Mouse (Mus musculus) midbrain, postnatal 0 days (tissue): Measurements from ENCODE around the gene Mrps7. TPM values are rescaled to one million over a fixed set of nuclear protein-coding genes. Genes with fewer than 3 reads are reported as not detected.

Experiments
- ATAC-seq: fragments of 200-750 bp; cut with Nextera tagmentation; 2 replicates; pipeline ENCODE4 v1.8.0; 2017; ENCODE audit warnings: moderate number of reproducible peaks, mild to moderate bottlenecking, moderate TSS enrichment, moderate library complexity; ENCODE audit not compliant: low FRiP score
- DNase-seq: peaks from one replicate; pipeline ENCODE4 v3.0.0-alpha.2; 2015; ENCODE audit warnings: low spot score
- H3K27ac ChIP-seq: fragments of 300-500 bp; sonication (generic); 2 replicates; pipeline ENCODE4 v1.5.1; 2014; ENCODE audit warnings: low read depth, mild to moderate bottlenecking, low read length, mixed read lengths
- H3K27me3 ChIP-seq: fragments of 300-500 bp; sonication (generic); 2 replicates; pipeline ENCODE4 v1.6.1; 2014; ENCODE audit warnings: low read length, control low read depth, mixed read lengths; ENCODE audit not compliant: insufficient read depth
- H3K36me3 ChIP-seq: fragments of 300-500 bp; sonication (generic); 2 replicates; pipeline ENCODE4 v1.6.1; 2014; ENCODE audit warnings: low read length, control low read depth, mixed read lengths; ENCODE audit not compliant: insufficient read depth
- H3K4me1 ChIP-seq: fragments of 300-500 bp; sonication (generic); 2 replicates; pipeline ENCODE4 v1.6.1; 2014; ENCODE audit warnings: mild to moderate bottlenecking, control low read depth, antibody characterized with exemption, low read length, mixed read lengths; ENCODE audit not compliant: insufficient read depth
- H3K4me2 ChIP-seq: fragments of 300-500 bp; sonication (generic); 2 replicates; pipeline ENCODE4 v1.6.1; 2014; ENCODE audit warnings: low read depth, mild to moderate bottlenecking, low read length, mixed read lengths; ENCODE audit not compliant: poor library complexity, severe bottlenecking
- H3K4me3 ChIP-seq: fragments of 300-500 bp; sonication (generic); 2 replicates; pipeline ENCODE4 v1.5.1; 2014; ENCODE audit warnings: low read depth, mild to moderate bottlenecking, low read length, moderate library complexity
- H3K9ac ChIP-seq: fragments of 300-500 bp; sonication (generic); replicated peaks from 2 replicates; pipeline ENCODE4 v1.6.1; 2014; ENCODE audit warnings: mild to moderate bottlenecking, low read length, moderate library complexity, mixed read lengths; ENCODE audit not compliant: poor library complexity, severe bottlenecking
- H3K9me3 ChIP-seq: fragments of 300-500 bp; sonication (generic); 2 replicates; pipeline ENCODE4 v1.6.1; 2016; ENCODE audit warnings: low read length, control low read depth
- CTCF ChIP-seq: IDR thresholded peaks from 2 replicates; pipeline ENCODE4 v1.5.1; 2016; ENCODE audit warnings: antibody characterized with exemption, mild to moderate bottlenecking
- WGBS: fragments of 180-500 bp; shearing (Covaris S2); extraction: QIAGEN DNeasy Blood & Tissue Kit; methylation state at CpG from one replicate; pipeline ENCODE4 v1.1.7; 2014; 5-methylcytosine and 5-hydroxymethylcytosine counted together
- polyA plus RNA-seq: library from polyadenylated mRNA; unstranded; fragments of >200 nt; fragmentation: Nextera tagmentation; extraction: Ambion mirVana; gene quantifications from 2 replicates; pipeline ENCODE4 v1.2.1, GENCODE M21; 2015
- total RNA-seq: library from RNA; depleted of rRNA; stranded (reverse); fragments of >200 nt; gene quantifications from 2 replicates; pipeline ENCODE4 v1.2.3, GENCODE M21; 2014

The Mrps7 gene
- total and polyA plus RNA-seq, 2 experiments from 2014 or later = 39.6 to 81.8 TPM

DNA sequence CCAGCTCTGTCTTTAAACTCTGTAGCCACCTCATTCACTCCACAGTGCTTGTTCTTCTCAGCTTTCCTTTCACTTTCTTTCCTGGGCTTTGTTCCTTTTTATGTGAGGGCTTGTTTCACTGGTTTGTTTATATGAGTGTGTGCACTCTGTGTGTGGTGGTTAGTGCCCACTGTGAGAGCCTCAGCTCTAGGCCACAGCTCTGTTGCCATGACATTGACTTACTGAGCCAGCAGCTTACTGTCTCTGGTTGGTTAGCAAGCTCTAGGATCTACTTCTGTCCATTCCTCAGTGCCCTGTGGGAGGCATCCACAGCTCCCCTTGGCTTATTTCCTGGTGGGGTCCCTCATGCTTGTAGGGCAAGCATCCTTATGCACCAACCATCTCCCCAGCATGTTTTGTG is 24.6 kb upstream of the Mrps7 start:
- Histone ChIP-seq H3K36me3 (peaks cover 43% of the 10 kb centered on the region), H3K9me3 (no peaks in the 10 kb centered on the region), H3K27ac (no peak overlapping the region), H3K9ac (no peak overlapping the region), H3K4me1 (no peaks in the 10 kb centered on the region), H3K27me3 (no peaks in the 10 kb centered on the region), H3K4me2 (no peak overlapping the region), H3K4me3 (no peak overlapping the region)
- TF ChIP-seq CTCF = no peak
- ATAC-seq (no peak), DNase-seq (no peak)

DNA sequence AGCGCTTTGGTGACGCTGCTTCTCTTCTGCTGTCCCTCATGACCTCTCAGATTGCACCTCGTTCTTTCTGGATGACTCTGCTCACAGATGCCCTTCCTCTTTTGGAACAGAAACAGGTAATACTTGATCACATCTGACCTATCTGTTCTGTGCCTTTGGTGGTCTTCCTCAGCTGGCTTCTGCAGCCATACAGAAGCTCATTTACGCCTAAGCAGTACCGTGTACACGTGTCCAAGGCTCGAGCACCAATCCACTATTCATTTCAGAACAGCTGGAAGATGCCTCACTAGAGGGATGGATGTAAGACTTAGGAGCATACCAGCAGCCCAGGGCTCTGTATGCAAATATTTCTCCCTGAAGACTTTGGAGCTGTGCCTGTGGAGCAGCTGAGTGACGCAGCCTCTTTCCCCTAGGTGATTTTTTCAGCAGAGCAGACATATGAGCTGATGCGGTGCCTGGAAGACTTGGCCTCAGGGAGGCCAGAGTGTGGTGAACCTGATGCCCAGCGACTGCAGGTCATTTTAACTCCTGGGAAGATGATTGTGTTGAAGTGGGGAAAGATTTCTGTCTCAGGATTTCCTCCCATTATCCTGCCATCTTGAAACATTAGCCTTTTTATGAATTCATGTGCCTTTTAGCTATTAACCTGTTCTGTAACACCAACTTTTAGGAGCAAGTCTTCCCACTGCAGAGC is 20.7 kb upstream of the Mrps7 start:
- H3K4me3 ChIP-seq = no peak overlapping the region
- ATAC-seq (no peak), DNase-seq (no peak)
- no peak overlapping the region for H3K27ac ChIP-seq
- peaks cover 82% of the 10 kb centered on the region for H3K36me3 ChIP-seq
- H3K4me2 ChIP-seq = no peak overlapping the region
- H3K9me3 ChIP-seq = no peaks in the 10 kb centered on the region
- WGBS = 77% methylated on average over 10 of the region's 10 CpGs
- no peaks in the 10 kb centered on the region for H3K27me3 ChIP-seq
- no peaks in the 10 kb centered on the region for H3K4me1 ChIP-seq
- H3K9ac ChIP-seq = no peak overlapping the region
- no peak for TF ChIP-seq CTCF

DNA sequence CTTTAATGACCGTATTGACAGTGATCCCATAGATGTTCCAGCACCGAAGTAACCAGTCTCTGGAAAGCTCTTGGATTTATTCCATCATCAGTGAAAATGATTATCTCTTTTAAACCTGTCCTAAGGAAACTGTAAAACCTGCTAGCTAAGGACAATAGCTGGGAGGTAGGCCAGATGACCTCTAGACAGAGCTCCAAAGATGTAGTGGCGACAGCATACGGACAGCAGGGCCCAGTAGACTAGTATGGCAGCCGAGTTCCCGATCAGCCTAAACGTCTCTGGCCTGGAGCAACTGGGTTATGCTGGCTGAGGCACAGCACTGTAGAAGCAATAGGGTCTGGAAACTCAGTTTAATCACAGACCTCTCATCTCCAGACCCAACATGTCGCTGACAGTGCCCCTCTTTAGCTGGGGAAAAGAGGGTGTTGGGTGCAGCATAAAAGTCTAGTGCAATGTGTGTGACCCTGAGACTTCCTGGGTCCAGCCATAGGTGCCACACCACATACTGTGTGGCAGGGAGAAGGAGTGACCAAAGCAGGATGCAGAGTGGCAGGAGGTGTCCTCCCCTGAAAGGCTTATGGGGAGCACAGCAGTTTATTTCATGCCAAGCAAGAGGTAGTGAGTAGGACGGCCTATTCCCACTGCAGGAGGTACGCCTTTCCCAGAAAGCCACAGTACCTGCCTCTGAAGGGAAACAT is 19.2 kb upstream of the Mrps7 start:
- WGBS = 89% methylated on average over 10 of the region's 10 CpGs
- ATAC-seq (no peak), DNase-seq (no peak)
- no peak overlapping the region for H3K4me2 ChIP-seq
- no peak overlapping the region for H3K9ac ChIP-seq
- H3K4me3 ChIP-seq = no peak overlapping the region
- H3K4me1 ChIP-seq = no peaks in the 10 kb centered on the region
- H3K27ac ChIP-seq = no peak overlapping the region
- H3K27me3 ChIP-seq = no peaks in the 10 kb centered on the region
- no peak for TF ChIP-seq CTCF
- peaks cover 83% of the 10 kb centered on the region for H3K36me3 ChIP-seq
- H3K9me3 ChIP-seq = no peaks in the 10 kb centered on the region

DNA sequence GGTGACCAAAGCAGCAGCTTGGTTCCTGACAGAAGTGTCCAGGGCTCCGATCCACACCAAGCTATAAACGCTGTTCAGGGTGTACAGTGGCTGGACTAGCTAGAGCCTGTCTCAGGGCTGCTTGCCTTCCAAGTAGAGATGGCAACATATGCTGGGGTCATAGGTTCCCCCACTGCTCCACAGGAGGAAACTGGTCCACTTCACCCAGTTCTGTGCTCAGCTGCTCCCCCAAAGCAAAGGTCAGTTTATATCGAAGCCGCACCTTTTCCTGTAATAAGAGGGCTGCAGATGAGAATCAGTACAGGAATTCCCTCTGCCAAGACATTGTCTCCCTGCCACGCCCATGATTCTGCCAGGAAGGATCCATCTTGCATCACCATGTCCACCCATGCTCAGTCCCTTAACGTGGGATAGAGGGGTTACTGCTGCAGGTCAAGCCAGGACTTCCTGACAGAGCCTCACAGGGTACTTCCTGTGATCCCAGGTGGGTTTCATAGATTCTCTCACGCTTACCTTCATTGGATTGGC is 18.1 kb upstream of the Mrps7 start:
- Histone ChIP-seq H3K27me3 (no peaks in the 10 kb centered on the region), H3K27ac (no peak overlapping the region), H3K4me1 (no peaks in the 10 kb centered on the region), H3K9ac (no peak overlapping the region), H3K9me3 (no peaks in the 10 kb centered on the region), H3K4me3 (no peak overlapping the region), H3K36me3 (peaks cover 91% of the 10 kb centered on the region), H3K4me2 (no peak overlapping the region)
- TF ChIP-seq CTCF = no peak
- 93% methylated on average over 7 of the region's 7 CpGs for WGBS
- DNase-seq = no peak
- ATAC-seq = no peak

DNA sequence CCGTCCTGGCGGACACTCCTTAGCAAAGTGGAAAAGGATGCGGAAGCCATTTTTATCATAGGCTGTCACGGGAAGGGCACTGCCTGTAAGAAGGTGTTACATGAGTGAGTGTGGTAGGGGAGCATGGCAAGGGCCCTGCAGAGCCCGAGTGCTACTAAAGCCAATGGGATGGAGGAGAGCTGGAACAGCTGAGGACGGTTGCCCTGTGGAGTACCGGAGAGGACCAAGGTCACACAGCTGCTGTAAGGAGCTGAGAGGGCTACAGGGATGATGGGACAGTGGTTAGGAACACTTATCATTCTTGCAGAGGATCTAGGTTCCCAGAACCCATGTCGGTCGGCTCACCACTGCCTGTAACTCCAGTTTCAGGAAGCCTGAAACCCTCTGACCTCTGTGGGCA is 17.3 kb upstream of the Mrps7 start:
- H3K4me1 ChIP-seq = no peaks in the 10 kb centered on the region
- no peaks in the 10 kb centered on the region for H3K9me3 ChIP-seq
- no peak overlapping the region for H3K4me2 ChIP-seq
- 91% methylated on average over 9 of the region's 9 CpGs for WGBS
- peaks cover 91% of the 10 kb centered on the region for H3K36me3 ChIP-seq
- DNase-seq (no peak), ATAC-seq (no peak)
- H3K27ac ChIP-seq = no peak overlapping the region; the same call in 1 of the 2 replicates
- no peak for TF ChIP-seq CTCF
- H3K4me3 ChIP-seq = no peak overlapping the region
- no peak overlapping the region for H3K9ac ChIP-seq
- H3K27me3 ChIP-seq = no peaks in the 10 kb centered on the region

DNA sequence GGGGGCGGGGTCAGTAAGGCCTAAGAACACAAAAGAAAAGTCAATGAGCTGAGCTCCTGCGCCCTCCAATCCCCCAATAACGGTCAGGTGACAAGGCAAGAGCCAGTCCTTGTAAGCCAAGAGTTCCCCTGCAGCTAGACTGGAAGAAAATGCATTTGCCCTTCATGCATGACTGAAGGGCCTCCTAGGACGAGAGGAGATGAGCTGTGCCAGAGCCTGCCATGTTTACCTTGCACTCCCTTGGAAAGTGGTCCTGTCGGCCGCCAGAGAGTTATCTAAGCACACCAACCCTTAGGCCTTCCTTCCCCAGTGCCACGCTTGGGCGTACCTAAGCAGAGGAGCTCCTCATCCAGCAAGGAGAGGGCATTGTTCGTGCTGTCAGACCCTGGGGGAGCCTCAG is 15.7 kb upstream of the Mrps7 start:
- WGBS = 81% methylated on average over 9 of the region's 9 CpGs

More for the DNA sequence above, 15.7 kb upstream of the Mrps7 start:
- DNase-seq (peak; percentile 47), ATAC-seq (no peak)
- Histone ChIP-seq H3K4me1 (no peaks in the 10 kb centered on the region), H3K4me2 (no peak overlapping the region), H3K4me3 (no peak overlapping the region), H3K27me3 (no peaks in the 10 kb centered on the region), H3K9ac (no peak overlapping the region), H3K9me3 (no peaks in the 10 kb centered on the region), H3K36me3 (peaks cover 87% of the 10 kb centered on the region), H3K27ac (no peak overlapping the region)
- no peak for TF ChIP-seq CTCF
